Mouse (Mus musculus) mammary gland, adult 2 months (tissue): ENCODE data around the gene 4930518I15Rik. TPM values are rescaled to one million over a fixed set of nuclear protein-coding genes. Genes with fewer than 3 reads are reported as not detected.

Experiments used
- polyA plus RNA-seq: library from polyadenylated mRNA; depleted of rRNA; stranded (reverse); fragments of >200 nt; gene quantifications from 2 replicates; pipeline ENCODE4 v1.2.3, GENCODE M21; 2012; ENCODE audit warnings: low replicate concordance; rRNA removed

Gene 4930518I15Rik
- 0.98 and 2.4 TPM in 2 replicates for polyA plus RNA-seq

DNA sequence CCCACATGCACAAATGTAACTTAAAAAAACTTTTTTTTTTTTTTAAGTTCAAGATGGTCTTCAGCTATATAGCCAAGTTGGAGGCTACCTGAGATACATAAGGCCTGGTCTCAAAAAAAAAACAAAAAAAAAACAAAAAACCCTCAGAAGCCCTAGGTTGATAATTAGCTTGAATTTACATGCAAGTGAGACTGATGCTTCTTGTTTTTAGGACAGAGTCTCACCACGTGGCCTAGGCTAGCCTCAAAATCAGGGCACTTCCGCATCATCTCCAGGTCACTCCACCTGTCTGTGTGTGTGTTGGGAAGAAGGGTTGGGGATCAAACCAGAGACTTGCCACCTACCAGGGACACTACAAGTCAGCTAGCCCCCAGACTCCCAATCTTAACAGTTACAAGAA lies at the start of gene 4930518I15Rik:
Gene 4930518I15Rik, minus strand, starts transcription at position 112 of the 400 bp plus-strand sequence.

DNA sequence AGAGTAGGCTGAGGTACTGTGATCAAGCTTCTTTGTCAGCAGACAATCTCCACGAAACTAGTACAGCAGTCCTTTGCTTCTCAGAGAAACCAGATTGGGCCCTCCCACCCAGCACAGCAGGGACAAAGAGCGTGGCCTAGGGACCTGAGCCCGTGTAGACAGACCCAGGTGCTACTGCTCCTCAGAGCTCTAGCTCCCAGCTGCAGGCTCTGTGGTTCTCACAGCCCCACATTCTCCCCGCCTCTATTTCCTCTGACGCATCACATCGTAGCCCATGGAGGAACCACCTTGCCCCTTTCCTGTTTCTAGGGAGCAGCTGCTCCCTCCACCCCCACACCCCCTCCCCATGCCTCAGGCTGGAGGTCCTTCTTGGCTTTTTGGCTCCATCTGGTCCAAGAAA lies 29.3 kb upstream of the 4930518I15Rik start, which contains the start of gene Sla2:
Gene Sla2, minus strand, starts transcription at position 176 of the 400 bp plus-strand sequence.

DNA sequence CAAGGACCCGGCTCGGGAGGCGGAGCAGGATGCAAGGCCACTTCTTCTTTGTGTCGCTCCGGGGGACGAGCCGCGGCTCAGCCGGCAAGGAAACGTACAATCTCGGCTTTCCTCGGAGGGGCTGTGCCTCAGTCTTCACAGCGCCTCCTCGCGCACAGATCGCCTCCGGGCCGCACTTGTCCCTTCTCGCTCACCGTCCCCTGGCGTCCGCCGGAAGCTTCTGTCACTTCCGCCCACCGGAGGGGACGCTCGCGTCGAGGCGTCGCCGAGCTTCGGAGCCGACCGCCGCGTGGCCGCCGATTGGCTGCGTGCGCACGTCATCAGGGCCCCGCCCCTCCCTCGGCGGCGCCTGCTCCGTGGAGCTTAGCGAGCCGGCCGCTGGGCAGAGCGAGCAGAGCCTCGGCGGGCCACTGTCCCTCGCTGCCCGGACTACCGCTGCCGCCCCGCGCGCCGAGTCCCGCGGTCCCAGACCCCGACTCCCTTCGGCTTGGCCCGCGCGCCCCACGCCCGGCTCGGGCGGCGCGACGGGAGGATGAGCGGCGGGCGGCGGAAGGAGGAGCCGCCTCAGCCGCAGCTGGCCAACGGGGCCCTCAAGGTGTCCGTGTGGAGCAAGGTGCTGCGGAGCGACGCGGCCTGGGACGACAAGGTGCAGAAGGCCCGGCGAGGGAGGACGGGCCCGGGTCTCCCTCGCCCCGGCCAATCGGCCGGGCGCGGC lies 5.2 kb upstream of the 4930518I15Rik start, which contains the start of gene Rab5if:
Gene Rab5if, plus strand, starts transcription at position 357 of the 715 bp plus-strand sequence.

DNA sequence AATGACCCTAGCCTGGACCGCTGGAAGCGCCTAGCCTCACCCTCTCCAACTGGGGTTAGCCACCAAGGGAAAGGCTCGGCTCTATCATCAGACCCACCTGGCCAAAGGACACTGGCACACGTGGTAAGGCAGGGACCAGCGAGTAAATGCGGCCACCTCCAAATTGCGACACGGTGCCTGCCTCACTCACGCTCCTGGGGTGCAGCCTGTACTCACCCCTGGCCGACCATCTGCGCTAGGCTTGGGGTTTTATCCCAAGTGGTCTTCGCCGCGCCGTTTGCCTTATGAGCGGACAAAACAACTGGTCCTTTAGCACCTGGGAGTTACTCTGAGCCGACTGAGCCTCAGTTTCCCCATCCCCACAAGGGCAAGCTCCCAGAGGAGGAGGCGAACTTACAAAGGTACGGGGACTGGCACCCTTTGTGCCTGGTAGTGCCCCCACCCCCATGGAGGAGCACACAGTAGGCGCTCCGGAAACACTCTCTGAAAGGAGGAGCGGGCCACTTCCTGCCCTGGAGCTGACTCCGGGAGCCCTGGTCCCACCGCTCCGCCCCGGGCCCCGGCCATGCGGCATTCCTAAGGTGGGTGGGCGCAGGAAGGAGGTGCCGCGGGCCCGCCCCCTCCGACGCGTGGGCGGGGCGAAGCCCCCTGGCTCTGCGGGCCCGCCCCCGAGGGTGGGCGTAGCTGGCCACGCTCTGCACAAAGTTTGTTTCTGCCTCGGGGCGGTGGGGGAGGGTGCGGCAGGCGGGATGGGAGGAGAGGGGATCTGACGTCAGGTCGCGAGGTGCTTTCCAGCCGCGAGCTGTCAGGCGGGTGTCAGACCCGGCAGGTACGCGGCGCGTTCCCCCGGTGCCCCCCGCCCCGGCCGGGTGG lies 18.2 kb downstream of the 4930518I15Rik start, which contains the start of gene Tgif2:
Gene Tgif2, plus strand, starts transcription at position 689 of the 873 bp plus-strand sequence.

Other genes starting within 250 kb of the 4930518I15Rik start
- 87.0 and 127 TPM in 2 replicates for gene Dlgap4, start 244.2 kb downstream of the 4930518I15Rik start, polyA plus RNA-seq
- gene Myl9, start 82.5 kb downstream of the 4930518I15Rik start, polyA plus RNA-seq = 116 and 133 TPM in 2 replicates
- gene Tgif2, start 17.9 kb downstream of the 4930518I15Rik start, polyA plus RNA-seq = 8.1 and 12.0 TPM in 2 replicates
- 123 and 166 TPM in 2 replicates for gene Rab5if, start 5.2 kb upstream of the 4930518I15Rik start, polyA plus RNA-seq
- gene Sla2, start 29.2 kb upstream of the 4930518I15Rik start, polyA plus RNA-seq = 5.1 and 7.0 TPM in 2 replicates
- gene Ndrg3, start 134.1 kb upstream of the 4930518I15Rik start, polyA plus RNA-seq = 49.4 and 109 TPM in 2 replicates
- 1.0 and 3.1 TPM in 2 replicates for gene Dsn1, start 149.2 kb upstream of the 4930518I15Rik start, polyA plus RNA-seq
- gene Soga1, start 221.3 kb upstream of the 4930518I15Rik start, polyA plus RNA-seq = 6.9 and 14.1 TPM in 2 replicates
- not detected in 2 replicates for gene Tldc2, start 229.1 kb upstream of the 4930518I15Rik start, polyA plus RNA-seq